Mouse (Mus musculus): Measurements from ENCODE around the gene Krtap4-8. TPM values are rescaled to one million over a fixed set of nuclear protein-coding genes. Genes with fewer than 3 reads are reported as not detected.

Gene Krtap4-8
- not detected for total RNA-seq (2023)

DNA sequence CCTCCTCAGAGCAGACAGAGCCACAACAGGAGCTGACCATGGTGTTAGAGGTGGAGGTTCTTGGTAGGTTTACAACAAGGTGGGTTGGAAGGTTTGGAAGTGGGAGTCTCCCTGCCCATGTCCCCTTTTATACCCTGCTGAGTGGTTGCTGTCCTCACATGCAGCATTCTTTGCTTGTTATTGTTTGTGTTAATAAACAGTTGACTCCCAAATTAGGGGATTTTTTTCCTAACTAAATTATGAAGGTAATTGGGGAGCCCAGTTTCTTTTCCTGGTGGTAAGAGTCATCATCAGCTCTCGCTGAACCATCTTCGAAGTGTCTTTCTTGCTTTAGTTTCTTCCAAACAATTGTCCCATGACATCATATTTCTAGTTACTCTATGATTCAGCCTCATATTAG lies at the start of gene Krtap4-8:
Gene Krtap4-8 (minus strand): TSS at position 101 of the 400 bp plus-strand sequence.

GRCm38 (mm10) chr11:99815566-99815965 lies 35.1 kb upstream of the Krtap4-8 start, which contains the start of gene Gm11564:
Gene Gm11564 (minus strand): TSS chr11:99815666.

DNA sequence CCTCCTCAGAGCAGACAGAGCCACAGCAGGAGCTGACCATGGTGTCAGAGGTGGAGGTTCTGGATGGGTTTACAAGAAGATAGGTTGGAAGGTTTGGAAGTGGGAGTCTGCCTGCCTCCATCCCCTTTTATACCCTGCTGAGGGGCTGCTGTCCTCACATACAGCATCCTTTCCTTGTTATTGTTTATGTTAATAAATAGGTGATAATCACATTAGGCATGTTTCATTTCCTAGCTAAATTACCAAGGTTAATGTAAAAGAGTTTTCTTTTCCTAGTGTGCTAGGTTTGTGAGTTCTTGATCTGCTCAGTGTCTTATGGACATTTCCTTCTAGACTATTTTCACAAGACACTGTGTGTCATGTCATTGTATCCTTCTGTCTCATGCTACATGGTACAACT lies 29.3 kb upstream of the Krtap4-8 start, which contains the start of gene Krtap4-13:
Gene Krtap4-13 (minus strand): TSS at position 101 of the 400 bp plus-strand sequence.

GRCm38 (mm10) chr11:99804346-99804745 lies 23.8 kb upstream of the Krtap4-8 start, which contains the start of gene Gm11554:
Gene Gm11554 (minus strand): TSS chr11:99804446.

DNA sequence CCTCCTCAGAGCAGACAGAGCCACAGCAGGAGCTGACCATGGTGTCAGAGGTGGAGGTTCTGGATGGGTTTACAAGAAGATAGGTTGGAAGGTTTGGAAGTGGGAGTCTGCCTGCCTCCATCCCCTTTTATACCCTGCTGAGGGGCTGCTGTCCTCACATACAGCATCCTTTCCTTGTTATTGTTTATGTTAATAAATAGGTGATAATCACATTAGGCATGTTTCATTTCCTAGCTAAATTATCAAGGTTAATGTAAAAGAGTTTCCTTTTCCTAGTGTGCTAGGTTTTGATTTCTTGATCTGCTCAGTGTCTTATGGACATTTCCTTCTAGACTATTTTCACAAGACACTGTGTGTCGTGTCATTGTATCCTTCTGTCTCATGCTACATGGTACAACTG lies 18.3 kb upstream of the Krtap4-8 start, which contains the start of gene Gm11569:
Gene Gm11569 (minus strand): TSS at position 101 of the 400 bp plus-strand sequence.

GRCm38 (mm10) chr11:99793367-99793766 lies 12.9 kb upstream of the Krtap4-8 start, which contains the start of gene Gm11596:
Gene Gm11596 (minus strand): TSS chr11:99793467.

GRCm38 (mm10) chr11:99784900-99785299 lies 4.4 kb upstream of the Krtap4-8 start, which contains the start of gene Krtap4-9:
Gene Krtap4-9 (plus strand): TSS chr11:99785200.

DNA sequence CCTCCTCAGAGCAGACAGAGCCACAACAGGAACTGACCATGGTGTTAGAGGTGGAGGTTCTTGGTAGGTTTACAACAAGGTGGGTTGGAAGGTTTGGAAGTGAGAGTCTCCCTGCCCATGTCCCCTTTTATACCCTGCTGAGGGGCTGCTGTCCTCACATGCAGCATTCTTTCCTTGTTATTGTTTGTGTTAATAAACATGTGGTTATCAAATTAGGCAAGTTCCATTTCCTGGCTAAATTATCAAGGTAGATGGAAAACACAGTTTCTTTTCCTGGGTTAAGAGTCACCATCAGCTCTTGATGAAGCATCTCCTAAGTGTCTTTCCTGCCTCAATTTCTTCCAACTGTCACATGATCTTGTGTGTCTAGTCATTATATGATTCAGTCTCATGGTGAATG lies 7.7 kb downstream of the Krtap4-8 start, which contains the start of gene Gm11595:
Gene Gm11595 (minus strand): TSS at position 101 of the 400 bp plus-strand sequence.

GRCm38 (mm10) chr11:99734190-99734589 lies 46.3 kb downstream of the Krtap4-8 start, which contains the start of gene Gm14180:
Gene Gm14180 (minus strand): TSS chr11:99734290.

Other genes with a start within 250 kb of the Krtap4-8 start
- gene Krt40, start 237.5 kb downstream of the Krtap4-8 start, total RNA-seq (2023), result not detected
- gene Krtap3-3, start 229.8 kb downstream of the Krtap4-8 start, total RNA-seq (2023), result not detected
- not detected for gene Krtap3-2, start 223.9 kb downstream of the Krtap4-8 start, total RNA-seq (2023)
- gene Gm11939, start 221.2 kb downstream of the Krtap4-8 start, total RNA-seq (2023), result not detected
- gene Krtap3-1, start 214.1 kb downstream of the Krtap4-8 start, total RNA-seq (2023), result not detected
- gene Krtap1-5, start 199.7 kb downstream of the Krtap4-8 start, total RNA-seq (2023), result not detected
- gene Krtap1-4, start 197.1 kb downstream of the Krtap4-8 start, total RNA-seq (2023), result not detected
- not detected for gene Krtap1-3, start 189.4 kb downstream of the Krtap4-8 start, total RNA-seq (2023)
- not detected for gene Krtap9-3, start 182.6 kb downstream of the Krtap4-8 start, total RNA-seq (2023)
- not detected for gene Gm11938, start 177.4 kb downstream of the Krtap4-8 start, total RNA-seq (2023)
- gene Gm11937, start 170.5 kb downstream of the Krtap4-8 start, total RNA-seq (2023), result not detected
- gene Krtap2-4, start 165.9 kb downstream of the Krtap4-8 start, total RNA-seq (2023), result not detected
- gene Gm11562, start 160.3 kb downstream of the Krtap4-8 start, total RNA-seq (2023), result not detected
- not detected for gene Krtap4-1, start 152.5 kb downstream of the Krtap4-8 start, total RNA-seq (2023)
- gene Krtap4-2, start 145.6 kb downstream of the Krtap4-8 start, total RNA-seq (2023), result not detected
- gene Krtap4-7, start 136.6 kb downstream of the Krtap4-8 start, total RNA-seq (2023), result not detected
- gene Gm11555, start 130.5 kb downstream of the Krtap4-8 start, total RNA-seq (2023), result not detected
- not detected for gene Gm11563, start 121.7 kb downstream of the Krtap4-8 start, total RNA-seq (2023)
- gene Krtap4-6, start 114.7 kb downstream of the Krtap4-8 start, total RNA-seq (2023), result not detected
- gene Gm14190, start 90.0 kb downstream of the Krtap4-8 start, total RNA-seq (2023), result not detected
- not detected for gene Gm14180, start 46.4 kb downstream of the Krtap4-8 start, total RNA-seq (2023)
- not detected for gene Gm11595, start 7.8 kb downstream of the Krtap4-8 start, total RNA-seq (2023)
- gene Krtap4-9, start 4.5 kb upstream of the Krtap4-8 start, total RNA-seq (2023), result not detected
- gene Gm11596, start 12.8 kb upstream of the Krtap4-8 start, total RNA-seq (2023), result not detected
- gene Gm11569, start 18.2 kb upstream of the Krtap4-8 start, total RNA-seq (2023), result not detected
- not detected for gene Gm11554, start 23.7 kb upstream of the Krtap4-8 start, total RNA-seq (2023)
- not detected for gene Krtap4-13, start 29.2 kb upstream of the Krtap4-8 start, total RNA-seq (2023)
- not detected for gene Gm11564, start 35.0 kb upstream of the Krtap4-8 start, total RNA-seq (2023)
- not detected for gene 2300003K06Rik, start 57.4 kb upstream of the Krtap4-8 start, total RNA-seq (2023)
- gene Krtap4-16, start 70.9 kb upstream of the Krtap4-8 start, total RNA-seq (2023), result not detected
- not detected for gene Gm11568, start 77.2 kb upstream of the Krtap4-8 start, total RNA-seq (2023)
- gene Gm11559, start 83.8 kb upstream of the Krtap4-8 start, total RNA-seq (2023), result not detected
- gene Krtap9-1, start 92.7 kb upstream of the Krtap4-8 start, total RNA-seq (2023), result not detected
- not detected for gene Gm11567, start 98.5 kb upstream of the Krtap4-8 start, total RNA-seq (2023)
- gene Krtap31-1, start 127.2 kb upstream of the Krtap4-8 start, total RNA-seq (2023), result not detected
- not detected for gene Gm11565, start 134.0 kb upstream of the Krtap4-8 start, total RNA-seq (2023)
- gene Krtap31-2, start 155.6 kb upstream of the Krtap4-8 start, total RNA-seq (2023), result not detected
- gene Krtap9-5, start 167.8 kb upstream of the Krtap4-8 start, total RNA-seq (2023), result not detected
- gene Krtap29-1, start 198.3 kb upstream of the Krtap4-8 start, total RNA-seq (2023), result not detected
- not detected for gene Krtap16-1, start 205.9 kb upstream of the Krtap4-8 start, total RNA-seq (2023)
- not detected for gene Krtap17-1, start 213.3 kb upstream of the Krtap4-8 start, total RNA-seq (2023)
- not detected for gene Krt33a, start 235.5 kb upstream of the Krtap4-8 start, total RNA-seq (2023)
- gene Krt33b, start 249.2 kb upstream of the Krtap4-8 start, total RNA-seq (2023), result not detected

Data from monocyte, adult 59 days (primary cell).